Mouse (Mus musculus): ENCODE data around the gene E430018J23Rik.
"Not testable (repeated sequence)": the region's sequence is repeated elsewhere in the genome, so short reads cannot be mapped to it uniquely, and the experiment has no call there.

The E430018J23Rik gene

DNA sequence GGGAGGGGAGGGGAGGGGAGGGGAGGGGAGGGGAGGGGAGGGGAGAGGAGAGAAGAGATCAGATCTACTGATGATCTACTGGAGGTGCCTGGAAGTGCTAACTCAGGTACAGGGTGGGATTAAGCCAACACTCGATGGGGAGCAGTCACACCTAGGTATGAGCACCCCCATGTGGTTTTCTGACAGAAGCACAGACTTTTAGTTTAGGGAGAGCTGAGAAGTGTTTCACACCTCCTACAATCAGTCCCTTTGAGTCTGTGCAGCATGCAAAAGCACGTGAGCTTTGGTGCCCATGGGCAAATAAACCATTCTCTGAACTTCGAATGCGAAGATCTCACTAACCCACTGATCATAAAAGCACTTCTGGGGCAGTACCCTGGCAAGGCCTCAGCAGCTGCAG lies 51.1 kb downstream of the E430018J23Rik start:
- DNase-seq (ENCODE audit: extremely low spot score, low spot score), result no peak

DNA sequence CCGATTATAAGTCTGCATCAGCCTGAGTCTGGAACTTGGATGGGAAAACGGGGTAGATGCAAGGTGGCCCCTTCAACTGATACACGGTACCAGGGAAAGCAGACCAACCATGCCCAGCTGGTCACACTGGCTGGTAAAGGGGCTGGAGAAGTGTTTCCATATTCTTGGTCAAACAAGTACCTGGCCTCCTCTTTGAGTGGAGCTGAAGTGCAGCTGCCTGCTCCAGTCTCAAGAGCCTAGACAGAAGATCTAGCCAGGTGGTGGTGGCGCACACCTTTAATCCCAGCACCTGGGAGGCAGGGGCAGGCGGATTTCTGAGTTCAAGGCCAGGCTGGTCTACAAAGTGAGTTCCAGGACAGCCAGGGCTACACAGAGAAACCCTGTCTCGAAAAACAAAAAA lies 51.6 kb downstream of the E430018J23Rik start:
- DNase-seq (ENCODE audit: extremely low spot score, low spot score), result not testable (repeated sequence)

DNA sequence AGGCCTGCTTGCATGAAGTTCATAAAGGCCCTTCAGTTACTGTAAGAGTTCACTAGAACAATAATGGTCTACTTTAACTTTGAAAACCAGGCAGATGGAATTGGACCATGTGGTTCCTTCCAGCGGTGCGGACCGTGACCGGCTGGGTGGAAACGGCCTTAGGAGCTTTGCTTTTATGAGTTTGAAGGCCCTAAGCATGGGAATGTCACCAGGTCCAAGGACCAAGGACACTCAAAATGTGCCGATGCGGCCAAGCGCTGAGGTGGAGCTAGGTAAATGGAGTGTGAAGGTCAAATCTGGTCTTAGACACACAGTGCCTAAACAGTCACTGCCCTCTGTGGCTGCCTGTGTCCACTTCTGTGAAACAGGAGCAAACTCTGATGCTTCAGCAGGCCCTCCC lies 52.1 kb downstream of the E430018J23Rik start:
- DNase-seq (ENCODE audit: extremely low spot score, low spot score), result no peak

All from neural tube, embryonic 10.5 days (tissue).